Mouse (Mus musculus) CH12.LX (cell line): Measurements from ENCODE around the gene Jdp2. TPM values are rescaled to one million over a fixed set of nuclear protein-coding genes. Genes with fewer than 3 reads are reported as not detected.

ENCODE experiments used
- DNase-seq: peaks from one replicate; pipeline ENCODE4 v3.0.0-alpha.2; 2013; ENCODE audit errors: extremely low read depth
- H3K27ac ChIP-seq: 2 replicates; pipeline ENCODE4 v1.5.1; 2012; ENCODE audit warnings: low read depth, mild to moderate bottlenecking, control low read depth, moderate library complexity; ENCODE audit not compliant: insufficient read depth
- H3K27me3 ChIP-seq: replicated peaks from 2 replicates; pipeline ENCODE3; 2012; ENCODE audit warnings: inconsistent platforms
- H3K36me3 ChIP-seq, 2 experiments: replicated peaks in 1 of 2; 2 replicates each; pipeline versions ENCODE3 to v1.6.1; 2012; ENCODE audit warnings: inconsistent platforms in 1 of 2, low read length in 1 of 2, mild to moderate bottlenecking in 1 of 2, mixed read lengths in 1 of 2, moderate library complexity in 1 of 2; ENCODE audit not compliant: control insufficient read depth in 1 of 2, insufficient read depth in 1 of 2
- H3K4me1 ChIP-seq, 2 experiments: 2 replicates each; pipeline ENCODE4 v1.6.1; 2012; ENCODE audit warnings: inconsistent platforms in 1 of 2, moderate library complexity in 1 of 2; ENCODE audit not compliant: insufficient read depth in 2 of 2, control insufficient read depth in 1 of 2
- H3K4me2 ChIP-seq: 2 replicates; pipeline ENCODE4 v1.6.1; 2012; ENCODE audit warnings: low read depth, mild to moderate bottlenecking, control low read depth; ENCODE audit not compliant: poor library complexity, insufficient read depth, severe bottlenecking
- H3K4me3 ChIP-seq, 3 experiments: fragments of 150-350 bp in 1 of 3; sonication (generic) in 1 of 3; replicated peaks in 1 of 3; 2 replicates each; pipeline versions ENCODE3 to v1.5.1; 2011 to 2012; ENCODE audit warnings: low read depth in 2 of 3, low read length in 2 of 3, mild to moderate bottlenecking in 2 of 3, moderate library complexity in 2 of 3, control low read depth in 1 of 3, improper control_type of control experiment in 1 of 3, inconsistent platforms in 1 of 3, mixed read lengths in 1 of 3; ENCODE audit not compliant: poor library complexity in 1 of 3
- H3K79me2 ChIP-seq: replicated peaks from 2 replicates; pipeline ENCODE4 v1.6.1; 2012; ENCODE audit warnings: mild to moderate bottlenecking, moderate library complexity; ENCODE audit not compliant: control insufficient read depth, poor library complexity, insufficient read depth, severe bottlenecking; ENCODE audit errors: extremely low read depth
- H3K9ac ChIP-seq: 2 replicates; pipeline ENCODE4 v1.6.1; 2012; ENCODE audit warnings: low read depth, mild to moderate bottlenecking, control low read depth, moderate library complexity; ENCODE audit not compliant: insufficient read depth
- H3K9me3 ChIP-seq: replicated peaks from 2 replicates; pipeline ENCODE3; 2012; ENCODE audit warnings: low read length, inconsistent platforms, mixed read lengths
- CHD1 ChIP-seq: IDR thresholded peaks from 2 replicates; pipeline ENCODE4 v1.6.1; 2012; ENCODE audit warnings: low read depth, low read length, improper control_type of control experiment, inconsistent platforms
- CHD2 ChIP-seq: IDR thresholded peaks from 2 replicates; pipeline ENCODE4 v1.6.1; 2011; ENCODE audit warnings: low read length, improper control_type of control experiment
- CTCF ChIP-seq, 2 experiments: IDR thresholded peaks in 1 of 2; conservative IDR thresholded peaks in 1 of 2; 2 replicates each; pipeline ENCODE4 v1.5.1; 2011 to 2012; ENCODE audit warnings: low read depth in 2 of 2, low read length in 2 of 2, improper control_type of control experiment in 1 of 2, inconsistent platforms in 1 of 2, mild to moderate bottlenecking in 1 of 2, moderate library complexity in 1 of 2
- EP300 ChIP-seq: IDR thresholded peaks from 2 replicates; pipeline ENCODE4 v1.6.1; 2011; ENCODE audit warnings: low read length, improper control_type of control experiment
- ETS1 ChIP-seq: conservative IDR thresholded peaks from 2 replicates; pipeline ENCODE4 v1.6.1; 2012; ENCODE audit warnings: low read depth, mild to moderate bottlenecking, inconsistent platforms, low read length, improper control_type of control experiment, moderate library complexity
- GABPA ChIP-seq: IDR thresholded peaks from 2 replicates; pipeline ENCODE4 v1.6.1; 2012; ENCODE audit warnings: low read depth, low read length, improper control_type of control experiment, inconsistent platforms; ENCODE audit not compliant: insufficient replicate concordance
- HCFC1 ChIP-seq: IDR thresholded peaks from 2 replicates; pipeline ENCODE4 v1.6.1; 2012; ENCODE audit warnings: low read depth, mild to moderate bottlenecking, inconsistent platforms, low read length, improper control_type of control experiment
- IRF4 ChIP-seq: IDR thresholded peaks from 2 replicates; pipeline ENCODE4 v1.6.1; 2014; ENCODE audit warnings: low read depth, mild to moderate bottlenecking, inconsistent platforms, low read length, improper control_type of control experiment
- JUND ChIP-seq: conservative IDR thresholded peaks from 2 replicates; pipeline ENCODE4 v1.6.1; 2011; ENCODE audit warnings: low read depth, low read length, improper control_type of control experiment
- MAX ChIP-seq: IDR thresholded peaks from 2 replicates; pipeline ENCODE4 v1.6.1; 2011; ENCODE audit warnings: low read length, improper control_type of control experiment
- MAZ ChIP-seq: IDR thresholded peaks from 2 replicates; pipeline ENCODE4 v1.6.1; 2012; ENCODE audit warnings: low read depth, mild to moderate bottlenecking, inconsistent platforms, low read length, improper control_type of control experiment, moderate library complexity
- MEF2A ChIP-seq: IDR thresholded peaks from 2 replicates; pipeline ENCODE4 v1.6.1; 2014; ENCODE audit warnings: low read depth, mild to moderate bottlenecking, inconsistent platforms, low read length, improper control_type of control experiment, borderline replicate concordance
- MYC ChIP-seq: IDR thresholded peaks from 2 replicates; pipeline ENCODE4 v1.6.1; 2011; ENCODE audit warnings: low read depth, mild to moderate bottlenecking, improper control_type of control experiment, low read length
- NRF1 ChIP-seq: IDR thresholded peaks from 2 replicates; pipeline ENCODE4 v1.6.1; 2014; ENCODE audit warnings: low read depth, mild to moderate bottlenecking, inconsistent platforms, low read length, improper control_type of control experiment, moderate library complexity
- PAX5 ChIP-seq: IDR thresholded peaks from 2 replicates; pipeline ENCODE4 v1.6.1; 2012; ENCODE audit warnings: low read length, inconsistent platforms, mixed read lengths
- POLR2A ChIP-seq: IDR thresholded peaks from 2 replicates; pipeline ENCODE4 v1.6.1; 2011; ENCODE audit warnings: low read depth, mild to moderate bottlenecking, improper control_type of control experiment, low read length
- RCOR1 ChIP-seq: conservative IDR thresholded peaks from 2 replicates; pipeline ENCODE4 v1.6.1; 2012; ENCODE audit warnings: low read depth, mild to moderate bottlenecking, inconsistent platforms, low read length, improper control_type of control experiment
- SIN3A ChIP-seq: IDR thresholded peaks from 2 replicates; pipeline ENCODE4 v1.6.1; 2012; ENCODE audit warnings: low read length, improper control_type of control experiment, inconsistent platforms
- SMC3 ChIP-seq: IDR thresholded peaks from 2 replicates; pipeline ENCODE4 v1.6.1; 2011; ENCODE audit warnings: low read depth, low read length, improper control_type of control experiment
- UBTF ChIP-seq: IDR thresholded peaks from 2 replicates; pipeline ENCODE4 v1.6.1; 2012; ENCODE audit warnings: low read depth, mild to moderate bottlenecking, inconsistent platforms, low read length, improper control_type of control experiment, moderate library complexity
- USF1 ChIP-seq: IDR thresholded peaks from 2 replicates; pipeline ENCODE4 v1.6.1; 2014; ENCODE audit warnings: low read depth, mild to moderate bottlenecking, inconsistent platforms, low read length, improper control_type of control experiment
- ZKSCAN1 ChIP-seq: IDR thresholded peaks from 2 replicates; pipeline ENCODE4 v1.6.1; 2012; ENCODE audit warnings: low read depth, inconsistent platforms, low read length, improper control_type of control experiment, borderline replicate concordance
- ZMIZ1 ChIP-seq: IDR thresholded peaks from 2 replicates; pipeline ENCODE4 v1.6.1; 2012; ENCODE audit warnings: low read depth, mild to moderate bottlenecking, inconsistent platforms, low read length, improper control_type of control experiment
- ZNF384 ChIP-seq: IDR thresholded peaks from 2 replicates; pipeline ENCODE4 v1.6.1; 2012; ENCODE audit warnings: low read depth, low read length, improper control_type of control experiment, inconsistent platforms
- dilution Hi-C: fragments of 300-500 bp; cut with MboI; formaldehyde crosslinking; loops from 2 replicates; pipeline ENCODE4 v1.14.3; 2020; ENCODE audit warnings: low sequenced_read_pairs; ENCODE audit not compliant: extremely low pct_unique_long_range_greater_than_20kb, extremely low pct_ligation_motif_present
- in situ Hi-C: fragments of 300-500 bp; cut with MboI; formaldehyde crosslinking; loops from 3 replicates; pipeline ENCODE4 v1.14.3; 2019; ENCODE audit warnings: low sequenced_read_pairs, low pct_ligation_motif_present, low pct_unique_long_range_greater_than_20kb, mixed read lengths
- polyA plus RNA-seq: library from polyadenylated mRNA; unstranded; fragments of >175 nt; gene quantifications from 2 replicates; pipeline ENCODE4 v1.2.1, GENCODE M21; 2012; ENCODE audit warnings: low read depth; ENCODE audit not compliant: insufficient read length
- total RNA-seq, 2 experiments: library from RNA; depleted of rRNA; stranded (reverse); fragments of 300-350 nt in 1 of 2; fragments of >200 nt in 1 of 2; gene quantifications; 2 replicates each; pipeline ENCODE4 v1.2.3; 2012 to 2014

Gene Jdp2
- total and polyA plus RNA-seq, 3 experiments, result 64.7 to 104 (median 86.5) TPM

- TF ChIP-seq IRF4, result no peak
- no peak for TF ChIP-seq SIN3A
- TF ChIP-seq CHD2, result no peak
- TF ChIP-seq GABPA, result no peak
- TF ChIP-seq ETS1, result no peak
- no peak for TF ChIP-seq USF1
- no peak for TF ChIP-seq NRF1
- no peak for TF ChIP-seq ZKSCAN1
- TF ChIP-seq CHD1, result no peak
- TF ChIP-seq EP300, result no peak
- TF ChIP-seq PAX5, result no peak
- TF ChIP-seq ZNF384, result no peak
- Histone ChIP-seq H3K4me2 (no peak overlapping the region), H3K79me2 (peaks cover 5% of the 10 kb centered on the region), H3K9ac (no peak overlapping the region), H3K27ac (no peak overlapping the region), H3K4me3 (no peak overlapping the region), H3K27me3 (no peaks in the 10 kb centered on the region), H3K4me1 (peaks cover 16 to 90% of the 10 kb centered on the region in 2 experiments), H3K36me3 (peaks cover 35 to 89% of the 10 kb centered on the region in 2 experiments), H3K9me3 (no peaks in the 10 kb centered on the region)
- in situ Hi-C loops, result no loop called here
- DNase-seq, result no peak
- dilution Hi-C loops, result no loop called here
Measured at GRCm38 (mm10) chr12:85621027-85621426, 22.2 kb downstream of the Jdp2 start.

GRCm38 (mm10) chr12:85621673-85622072 lies 22.8 kb downstream of the Jdp2 start:
- dilution Hi-C loops, result no loop called here

More at GRCm38 (mm10) chr12:85621673-85622072, 22.8 kb downstream of the Jdp2 start:
- no peaks in the 10 kb centered on the region for H3K9me3 ChIP-seq
- H3K4me3 ChIP-seq, result no peak overlapping the region
- H3K4me1 ChIP-seq, result peaks cover 16 to 92% of the 10 kb centered on the region in 2 experiments
- TF ChIP-seq PAX5 (no peak), MAX (no peak), RCOR1 (no peak), MEF2A (no peak), MYC (no peak), ETS1 (no peak), ZMIZ1 (no peak), GABPA (no peak), UBTF (no peak), POLR2A (no peak), USF1 (no peak), SMC3 (no peak), EP300 (no peak), CTCF (conservative IDR thresholded peaks at IDR 0.05 in 1 of 2, IDR thresholded peaks at IDR 0.05 in 1 of 2; ENCODE audit: low read depth in 2 of 2, low read length in 2 of 2) (no peak), MAZ (no peak), HCFC1 (no peak), JUND (no peak)
- TF ChIP-seq, all 38 proteins: peak for 0
- Histone ChIP-seq H3K79me2 (peaks cover 5% of the 10 kb centered on the region), H3K9ac (no peak overlapping the region), H3K4me2 (no peak overlapping the region), H3K27me3 (no peaks in the 10 kb centered on the region), H3K36me3 (peaks cover 35 to 89% of the 10 kb centered on the region in 2 experiments), H3K27ac (no peak overlapping the region)
- in situ Hi-C loops, result no loop called here
- no peak for DNase-seq
